Mouse (Mus musculus) megakaryocyte, embryonic 14.5 days (primary cell): Measurements from ENCODE around the gene Nradd.

Experiments used
- FLI1 ChIP-seq: IDR thresholded peaks from 2 replicates; pipeline ENCODE4 v1.6.1; 2012; ENCODE audit warnings: low read length, inconsistent platforms, mixed read lengths
- GATA1 ChIP-seq: IDR thresholded peaks from 3 replicates; pipeline ENCODE4 v1.6.1; 2012; ENCODE audit warnings: mixed read lengths, low read length, inconsistent platforms, borderline replicate concordance

GRCm38 (mm10) chr9:110652963-110653654, 28.9 kb upstream of the Nradd start:
- TF ChIP-seq FLI1 (no peak), GATA1 (no peak)
